Mouse (Mus musculus) neural tube, embryonic 12.5 days (tissue): ENCODE measurements at regions not wholly inside any gene's neighbourhood (a gene's known extent, or its start where the extent isn't known, plus 50 kb on each side); places are given as distances from the start of the nearest gene placed in this dataset.

ENCODE experiments used
- ATAC-seq: fragments of 200-750 bp; cut with Nextera tagmentation; 2 replicates; pipeline ENCODE4 v1.8.0; 2017; ENCODE audit warnings: low read depth, mild to moderate bottlenecking, moderate TSS enrichment, moderate library complexity; ENCODE audit not compliant: low FRiP score
- H3K27ac ChIP-seq: fragments of 300-500 bp; sonication (generic); 2 replicates; pipeline ENCODE4 v1.5.1; 2016
- H3K27me3 ChIP-seq: fragments of 300-500 bp; sonication (generic); replicated peaks from 2 replicates; pipeline ENCODE4 v1.6.1; 2016; ENCODE audit warnings: mild to moderate bottlenecking
- H3K36me3 ChIP-seq: fragments of 300-500 bp; sonication (generic); 2 replicates; pipeline ENCODE4 v1.6.1; 2016; ENCODE audit warnings: mild to moderate bottlenecking
- H3K4me1 ChIP-seq: fragments of 300-500 bp; sonication (generic); 2 replicates; pipeline ENCODE4 v1.6.1; 2016
- H3K4me2 ChIP-seq: fragments of 300-500 bp; sonication (generic); replicated peaks from 2 replicates; pipeline ENCODE4 v1.6.1; 2016; ENCODE audit warnings: mild to moderate bottlenecking
- H3K4me3 ChIP-seq: fragments of 300-500 bp; sonication (generic); 2 replicates; pipeline ENCODE4 v1.5.1; 2016
- H3K9ac ChIP-seq: fragments of 300-500 bp; sonication (generic); 2 replicates; pipeline ENCODE4 v1.6.1; 2016; ENCODE audit warnings: mild to moderate bottlenecking
- H3K9me3 ChIP-seq: fragments of 300-500 bp; sonication (generic); 2 replicates; pipeline ENCODE4 v1.6.1; 2016; ENCODE audit warnings: mild to moderate bottlenecking
- WGBS: fragments of 180-500 bp; shearing (Covaris S2); methylation state at CpG from one replicate; pipeline ENCODE4 v1.1.7; 2016; 5-methylcytosine and 5-hydroxymethylcytosine counted together

DNA sequence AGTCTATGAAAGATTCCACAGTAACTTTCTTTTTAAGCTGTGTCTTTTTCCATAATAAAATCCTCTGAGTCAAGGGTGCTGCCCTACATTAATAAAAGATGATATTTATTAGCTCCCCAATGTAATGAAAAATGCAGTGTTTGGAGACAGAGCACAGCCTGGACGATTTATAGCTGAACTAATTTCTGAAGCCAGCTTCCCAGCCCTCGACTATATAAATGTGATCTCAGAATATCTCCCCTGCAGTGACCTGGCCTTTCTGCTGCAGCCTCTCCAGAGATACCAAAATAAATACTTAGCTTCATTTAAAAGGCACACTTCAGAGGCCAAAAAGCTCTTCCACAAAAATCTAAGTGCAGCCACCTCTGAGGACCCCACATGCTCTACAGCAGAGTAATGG lies 534.7 kb downstream of the Zfp619 start:
- H3K4me1 ChIP-seq = no peaks in the 10 kb centered on the region
- no peak for ATAC-seq
- WGBS = 50% methylated on average over 2 of the region's 2 CpGs

GRCm38 (mm10) chr7:40058836-40059235 lies 541.3 kb downstream of the Zfp619 start:
- Histone ChIP-seq H3K4me2 (no peak overlapping the region), H3K36me3 (no peaks in the 10 kb centered on the region), H3K9ac (no peak overlapping the region), H3K27me3 (no peaks in the 10 kb centered on the region), H3K9me3 (no peaks in the 10 kb centered on the region), H3K27ac (no peak overlapping the region), H3K4me3 (no peak overlapping the region), H3K4me1 (no peaks in the 10 kb centered on the region)
- WGBS = 63% methylated on average over 4 of the region's 4 CpGs
- ATAC-seq = no peak

More for the DNA sequence above, 534.7 kb downstream of the Zfp619 start:
- Histone ChIP-seq H3K4me3 (no peak overlapping the region), H3K9me3 (no peaks in the 10 kb centered on the region), H3K9ac (no peak overlapping the region), H3K4me2 (no peak overlapping the region), H3K27me3 (no peaks in the 10 kb centered on the region), H3K36me3 (no peaks in the 10 kb centered on the region), H3K27ac (no peak overlapping the region)

DNA sequence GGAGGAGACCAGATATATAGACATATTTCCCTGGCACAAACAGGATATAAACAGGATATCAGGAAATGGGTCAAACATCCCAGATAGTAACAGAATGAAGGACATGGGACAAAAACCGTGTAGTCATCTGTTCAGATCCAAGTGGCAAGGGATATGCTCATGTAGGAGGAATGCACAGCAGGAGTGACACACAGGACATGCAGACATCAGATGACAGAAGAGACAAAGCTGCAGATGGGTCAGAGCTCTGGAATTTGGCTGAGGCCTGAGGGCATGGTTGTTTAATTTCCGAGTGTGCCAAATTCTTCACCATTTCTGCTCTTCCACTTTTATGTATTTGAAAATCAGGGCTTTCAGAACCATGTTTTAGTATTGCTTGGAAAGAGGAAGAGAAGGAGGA lies 547.1 kb downstream of the Zfp619 start:
- H3K9ac ChIP-seq = no peak overlapping the region
- no peaks in the 10 kb centered on the region for H3K36me3 ChIP-seq
- H3K27ac ChIP-seq = no peak overlapping the region
- no peak for ATAC-seq
- no peaks in the 10 kb centered on the region for H3K4me1 ChIP-seq
- no peaks in the 10 kb centered on the region for H3K27me3 ChIP-seq
- H3K9me3 ChIP-seq = no peaks in the 10 kb centered on the region
- H3K4me2 ChIP-seq = no peak overlapping the region
- no peak overlapping the region for H3K4me3 ChIP-seq
- WGBS = 62% methylated on average over 2 of the region's 2 CpGs

DNA sequence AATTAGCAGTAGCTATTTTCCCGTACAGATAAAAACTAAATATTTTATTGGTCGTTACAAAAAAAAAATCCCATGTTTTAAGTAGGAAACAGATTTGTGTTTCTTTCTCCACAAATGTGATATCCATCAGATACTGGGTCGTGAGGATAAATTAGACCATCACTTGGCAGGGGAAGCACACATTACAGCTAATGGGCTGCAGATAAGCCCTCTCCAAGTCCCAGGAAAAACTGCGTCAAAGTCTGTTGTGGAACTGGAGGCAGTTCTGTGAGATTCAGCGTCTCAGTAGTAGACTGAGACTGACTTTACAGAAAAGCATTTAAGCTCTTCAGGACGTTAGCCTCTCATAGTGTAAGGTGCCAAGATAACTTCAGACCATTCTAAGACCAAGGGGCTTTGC lies 548.0 kb downstream of the Zfp619 start:
- no peak overlapping the region for H3K4me2 ChIP-seq
- H3K4me1 ChIP-seq = no peaks in the 10 kb centered on the region
- 84% methylated on average over 6 of the region's 6 CpGs for WGBS
- no peak overlapping the region for H3K27ac ChIP-seq
- no peak overlapping the region for H3K4me3 ChIP-seq
- H3K27me3 ChIP-seq = no peaks in the 10 kb centered on the region
- no peak overlapping the region for H3K9ac ChIP-seq
- no peak for ATAC-seq
- no peaks in the 10 kb centered on the region for H3K36me3 ChIP-seq
- no peaks in the 10 kb centered on the region for H3K9me3 ChIP-seq

- ATAC-seq = no peak
- H3K4me1 ChIP-seq = no peaks in the 10 kb centered on the region
- no peak overlapping the region for H3K9ac ChIP-seq
- no peaks in the 10 kb centered on the region for H3K36me3 ChIP-seq
- H3K27me3 ChIP-seq = no peaks in the 10 kb centered on the region
- H3K9me3 ChIP-seq = no peaks in the 10 kb centered on the region
- H3K27ac ChIP-seq = no peak overlapping the region
- 71% methylated on average over 1 of the region's 1 CpGs for WGBS
- no peak overlapping the region for H3K4me2 ChIP-seq
- H3K4me3 ChIP-seq = no peak overlapping the region
These were observed 549.8 kb downstream of the Zfp619 start for GRCm38 (mm10) chr7:40067378-40067777.

GRCm38 (mm10) chr7:40071313-40071712 lies 553.7 kb downstream of the Zfp619 start:
- H3K27me3 ChIP-seq = no peaks in the 10 kb centered on the region
- H3K36me3 ChIP-seq = no peaks in the 10 kb centered on the region
- no peak for ATAC-seq
- no peaks in the 10 kb centered on the region for H3K4me1 ChIP-seq
- H3K9me3 ChIP-seq = no peaks in the 10 kb centered on the region
- H3K27ac ChIP-seq = no peak overlapping the region
- no peak overlapping the region for H3K9ac ChIP-seq
- H3K4me2 ChIP-seq = no peak overlapping the region
- H3K4me3 ChIP-seq = no peak overlapping the region
- WGBS = 83% methylated on average over 2 of the region's 2 CpGs

DNA sequence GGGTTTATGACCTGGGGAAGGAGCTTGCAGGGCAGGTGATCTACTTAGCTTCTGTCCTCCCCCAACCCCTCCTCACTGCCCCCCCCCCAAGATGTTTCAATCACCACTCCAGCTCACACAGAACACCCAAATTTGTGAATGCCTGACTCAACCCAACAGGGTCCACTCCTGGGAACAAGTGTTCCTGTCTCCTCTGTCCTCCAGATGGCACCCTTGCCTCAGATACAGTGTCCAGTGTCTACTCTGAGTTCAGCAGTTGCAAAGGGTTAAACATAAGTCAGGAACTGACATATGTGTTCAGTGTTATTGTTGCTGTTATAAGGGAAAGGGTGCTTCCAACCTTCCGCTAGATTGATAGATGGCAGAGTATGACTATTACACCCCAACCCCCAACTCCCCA lies 554.9 kb downstream of the Zfp619 start:
- Histone ChIP-seq H3K4me2 (no peak overlapping the region), H3K4me1 (no peaks in the 10 kb centered on the region), H3K27ac (no peak overlapping the region), H3K4me3 (no peak overlapping the region), H3K27me3 (no peaks in the 10 kb centered on the region), H3K36me3 (no peaks in the 10 kb centered on the region), H3K9ac (no peak overlapping the region), H3K9me3 (no peaks in the 10 kb centered on the region)
- WGBS = 65% methylated on average over 1 of the region's 1 CpGs
- ATAC-seq = no peak

DNA sequence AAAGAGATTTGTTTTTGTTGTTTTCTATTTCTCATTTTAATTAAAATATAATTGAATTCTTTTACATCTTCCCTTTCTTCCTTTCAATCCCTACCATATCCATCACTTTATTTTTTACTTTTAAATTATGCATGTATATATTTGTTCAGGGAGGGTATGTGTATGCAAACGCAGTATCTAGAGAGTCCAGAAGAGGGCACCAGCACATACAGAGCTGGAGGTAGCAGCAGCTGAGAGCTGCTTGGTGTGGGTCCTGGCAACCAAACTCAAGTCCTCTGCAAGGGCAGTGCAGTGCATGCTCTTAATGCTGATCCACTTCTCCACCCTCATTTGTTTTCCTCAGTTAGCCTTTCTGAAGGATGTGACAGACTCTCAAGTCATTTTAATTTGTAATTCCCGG lies 568.7 kb downstream of the Zfp619 start:
- H3K27ac ChIP-seq = no peak overlapping the region
- ATAC-seq = no peak
- no peak overlapping the region for H3K4me2 ChIP-seq
- H3K9ac ChIP-seq = no peak overlapping the region
- H3K9me3 ChIP-seq = no peaks in the 10 kb centered on the region
- H3K36me3 ChIP-seq = no peaks in the 10 kb centered on the region
- no peaks in the 10 kb centered on the region for H3K4me1 ChIP-seq
- H3K27me3 ChIP-seq = no peaks in the 10 kb centered on the region
- WGBS = 58% methylated on average over 2 of the region's 2 CpGs
- H3K4me3 ChIP-seq = no peak overlapping the region

GRCm38 (mm10) chr7:40097094-40097493 lies 579.5 kb downstream of the Zfp619 start:
- Histone ChIP-seq H3K27ac (no peak overlapping the region), H3K4me1 (no peaks in the 10 kb centered on the region)
- WGBS = 90% methylated on average over 2 of the region's 2 CpGs

DNA sequence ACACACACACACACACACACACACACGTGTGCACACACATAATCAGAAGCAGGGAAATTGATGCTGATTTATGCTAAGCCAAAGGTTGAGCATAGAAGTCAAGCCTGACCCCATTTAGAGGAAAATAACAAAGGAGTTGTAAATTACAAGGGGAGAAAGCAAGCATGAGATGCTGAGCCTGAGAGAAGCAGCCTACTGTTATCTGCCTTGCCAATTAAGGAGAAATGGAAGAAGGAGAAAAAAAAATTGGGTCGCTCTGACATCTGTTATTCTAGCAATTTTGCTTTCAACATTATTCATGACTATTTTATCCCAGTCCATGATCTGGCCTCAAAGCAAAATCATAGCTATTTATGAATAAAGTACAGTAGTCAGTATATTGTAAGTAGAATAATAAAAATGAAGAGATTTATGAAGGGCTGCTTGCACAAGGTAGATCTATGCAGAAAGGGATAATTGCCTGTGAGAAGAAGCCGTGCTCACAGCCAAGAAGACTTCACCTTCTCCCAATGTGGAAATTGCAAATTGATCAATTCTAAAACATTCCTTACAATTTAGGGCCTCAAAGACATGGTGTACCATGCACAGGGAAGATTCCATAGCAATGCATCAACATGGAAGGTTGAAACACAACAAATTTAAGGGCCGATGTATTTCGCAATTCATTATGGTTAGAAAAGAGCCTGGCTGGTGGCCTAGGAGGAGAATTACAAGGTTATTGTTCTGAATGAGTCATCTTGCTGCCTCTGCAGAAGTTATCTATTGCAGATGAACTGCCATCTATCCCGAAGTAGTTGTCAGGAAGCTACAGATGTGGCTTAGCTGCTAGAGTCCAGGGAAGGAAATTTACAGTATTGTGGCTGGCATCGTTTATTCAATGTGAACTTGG lies 585.7 kb downstream of the Zfp619 start:
- Histone ChIP-seq H3K27me3 (no peaks in the 10 kb centered on the region), H3K9me3 (no peaks in the 10 kb centered on the region), H3K4me2 (no peak overlapping the region), H3K36me3 (no peaks in the 10 kb centered on the region), H3K4me1 (no peaks in the 10 kb centered on the region), H3K9ac (no peak overlapping the region), H3K4me3 (no peak overlapping the region), H3K27ac (no peak overlapping the region)
- 82% methylated on average over 7 of the region's 7 CpGs for WGBS
- no peak for ATAC-seq

More at GRCm38 (mm10) chr7:40097094-40097493, 579.5 kb downstream of the Zfp619 start:
- Histone ChIP-seq H3K27me3 (no peaks in the 10 kb centered on the region), H3K4me3 (no peak overlapping the region), H3K9me3 (no peaks in the 10 kb centered on the region), H3K4me2 (no peak overlapping the region), H3K36me3 (no peaks in the 10 kb centered on the region), H3K9ac (no peak overlapping the region)
- no peak for ATAC-seq

DNA sequence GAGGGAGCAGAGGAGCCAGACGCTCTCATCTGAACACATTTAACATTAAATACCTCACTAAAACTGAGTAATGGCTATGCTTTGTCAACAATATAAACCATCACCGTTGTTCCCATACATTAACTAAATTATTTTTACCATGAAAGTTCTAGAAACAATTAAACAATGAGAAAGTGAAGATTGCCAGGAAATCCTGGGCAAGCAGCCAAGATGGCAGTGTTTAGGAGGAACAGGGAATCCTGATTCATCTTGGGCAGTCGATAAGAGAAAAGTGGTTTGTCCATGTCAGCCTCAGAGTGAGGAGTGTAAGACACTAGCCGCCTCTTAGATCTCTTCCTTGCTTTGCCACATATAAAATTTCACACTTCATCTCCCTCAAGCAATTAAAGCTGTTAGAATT lies 625.3 kb downstream of the Zfp619 start:
- 77% methylated on average over 4 of the region's 4 CpGs for WGBS
- no peaks in the 10 kb centered on the region for H3K4me1 ChIP-seq

GRCm38 (mm10) chr7:40144431-40144830 lies 626.9 kb downstream of the Zfp619 start:
- no peaks in the 10 kb centered on the region for H3K27me3 ChIP-seq
- H3K4me1 ChIP-seq = no peaks in the 10 kb centered on the region
- H3K36me3 ChIP-seq = no peaks in the 10 kb centered on the region
- WGBS = 85% methylated on average over 1 of the region's 1 CpGs
- H3K9ac ChIP-seq = no peak overlapping the region
- no peak overlapping the region for H3K4me3 ChIP-seq
- no peak for ATAC-seq
- H3K27ac ChIP-seq = no peak overlapping the region
- H3K4me2 ChIP-seq = no peak overlapping the region
- no peaks in the 10 kb centered on the region for H3K9me3 ChIP-seq

More for the DNA sequence above, 625.3 kb downstream of the Zfp619 start:
- Histone ChIP-seq H3K27me3 (no peaks in the 10 kb centered on the region), H3K36me3 (no peaks in the 10 kb centered on the region), H3K9me3 (no peaks in the 10 kb centered on the region), H3K4me3 (no peak overlapping the region), H3K9ac (no peak overlapping the region), H3K27ac (no peak overlapping the region), H3K4me2 (no peak overlapping the region)
- ATAC-seq = no peak

DNA sequence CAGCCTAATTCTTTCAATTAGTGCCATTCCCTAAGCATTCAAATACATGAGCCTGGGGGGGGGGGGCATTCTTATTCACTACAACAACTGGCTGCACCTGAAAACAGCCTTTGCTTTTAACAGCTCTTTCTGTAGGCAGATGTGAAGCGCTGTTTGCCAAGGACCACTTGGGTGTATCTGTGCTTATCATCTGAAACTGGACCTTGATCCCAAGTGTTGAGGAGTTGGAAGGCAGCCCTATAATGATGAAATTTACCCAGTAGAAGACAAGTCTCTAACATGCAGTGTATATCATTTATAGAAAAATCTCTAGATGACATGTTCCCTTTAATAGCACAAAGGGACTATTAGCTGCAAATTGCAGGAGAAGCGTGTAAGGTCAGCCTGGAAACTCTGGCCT lies 660.0 kb downstream of the Zfp619 start:
- Histone ChIP-seq H3K9ac (no peak overlapping the region), H3K36me3 (no peaks in the 10 kb centered on the region), H3K4me1 (no peaks in the 10 kb centered on the region), H3K9me3 (no peaks in the 10 kb centered on the region), H3K4me3 (no peak overlapping the region), H3K27me3 (no peaks in the 10 kb centered on the region), H3K4me2 (no peak overlapping the region), H3K27ac (no peak overlapping the region)
- no peak for ATAC-seq
- WGBS = 92% methylated on average over 2 of the region's 2 CpGs
